Mouse (Mus musculus) myocyte (in vitro differentiated cells): ENCODE data around the gene Serpina5. TPM values are rescaled to one million over a fixed set of nuclear protein-coding genes. Genes with fewer than 3 reads are reported as not detected.

Experiments
- H3K27me3 ChIP-seq: one replicate; pipeline ENCODE4 v1.6.1; 2011; ENCODE audit not compliant: control insufficient read depth, insufficient read depth, insufficient read length
- H3K36me3 ChIP-seq: one replicate; pipeline ENCODE4 v1.6.1; 2011; ENCODE audit not compliant: control insufficient read depth, insufficient read depth
- H3K4me2 ChIP-seq: one replicate; pipeline ENCODE4 v1.6.1; 2011; ENCODE audit warnings: low read depth, control low read depth
- H3K4me3 ChIP-seq: one replicate; pipeline ENCODE4 v1.5.1; 2011; ENCODE audit warnings: mild to moderate bottlenecking, control low read depth, moderate library complexity
- H3K79me2 ChIP-seq: one replicate; pipeline ENCODE4 v1.6.1; 2011; ENCODE audit not compliant: control insufficient read depth, insufficient read depth
- H3ac ChIP-seq: one replicate; pipeline ENCODE4 v1.6.1; 2011; ENCODE audit not compliant: control insufficient read depth, insufficient read length
- CEBPB ChIP-seq: IDR thresholded peaks from 2 replicates; pipeline ENCODE4 v1.6.1; 2011; ENCODE audit warnings: mild to moderate bottlenecking, moderate library complexity; ENCODE audit not compliant: poor library complexity, insufficient read depth, severe bottlenecking
- E2F4 ChIP-seq: IDR thresholded peaks from one replicate; pipeline ENCODE4 v1.6.1; 2011; ENCODE audit warnings: mild to moderate bottlenecking, control low read depth, moderate library complexity; ENCODE audit not compliant: insufficient read depth
- MAX ChIP-seq: IDR thresholded peaks from one replicate; pipeline ENCODE4 v1.6.1; 2011; ENCODE audit warnings: low read depth, mild to moderate bottlenecking, control low read depth
- MYOD1 ChIP-seq, 3 experiments: IDR thresholded peaks; one replicate each; pipeline ENCODE4 v1.6.1; 2011; ENCODE audit warnings: control low read depth in 2 of 3, low read depth in 2 of 3, mild to moderate bottlenecking in 2 of 3, moderate library complexity in 1 of 3; ENCODE audit not compliant: insufficient read length in 2 of 3, control insufficient read depth in 1 of 3
- MYOG ChIP-seq, 3 experiments: IDR thresholded peaks; one replicate each; pipeline ENCODE4 v1.6.1; 2011; ENCODE audit warnings: control low read depth in 2 of 3, low read depth in 2 of 3, mild to moderate bottlenecking in 2 of 3; ENCODE audit not compliant: insufficient read length in 2 of 3, control insufficient read depth in 1 of 3, insufficient read depth in 1 of 3
- POLR2A ChIP-seq: IDR thresholded peaks from one replicate; pipeline ENCODE4 v1.6.1; 2011; ENCODE audit warnings: low read depth, mild to moderate bottlenecking, control low read depth, moderate library complexity; ENCODE audit not compliant: insufficient read length
- POLR2AphosphoS2 ChIP-seq: IDR thresholded peaks from one replicate; pipeline ENCODE4 v1.6.1; 2011; ENCODE audit warnings: low read depth, control low read depth; ENCODE audit not compliant: insufficient read length
- REST ChIP-seq: IDR thresholded peaks from one replicate; pipeline ENCODE4 v1.6.1; 2011; ENCODE audit warnings: mild to moderate bottlenecking, control low read depth, moderate library complexity; ENCODE audit not compliant: insufficient read depth, insufficient read length
- SRF ChIP-seq: IDR thresholded peaks from one replicate; pipeline ENCODE4 v1.6.1; 2011; ENCODE audit warnings: low read depth; ENCODE audit not compliant: control insufficient read depth, insufficient read length
- TCF12 ChIP-seq: IDR thresholded peaks from one replicate; pipeline ENCODE4 v1.6.1; 2011; ENCODE audit warnings: mild to moderate bottlenecking, control low read depth; ENCODE audit not compliant: poor library complexity, insufficient read depth, severe bottlenecking
- TCF3 ChIP-seq: IDR thresholded peaks from one replicate; pipeline ENCODE4 v1.6.1; 2011; ENCODE audit warnings: low read depth, control low read depth; ENCODE audit not compliant: insufficient read length
- USF1 ChIP-seq: IDR thresholded peaks from one replicate; pipeline ENCODE4 v1.6.1; 2011; ENCODE audit warnings: low read depth, mild to moderate bottlenecking, control low read depth, moderate library complexity
- polyA plus RNA-seq: library from polyadenylated mRNA; unstranded; fragments of >200 nt; fragmentation: generic; extraction: Trizol; gene quantifications from one replicate; pipeline ENCODE4 v1.2.1, GENCODE M21; 2012; ENCODE audit warnings: missing spikeins

Gene Serpina5
- polyA plus RNA-seq, 1 experiment, result not detected

DNA sequence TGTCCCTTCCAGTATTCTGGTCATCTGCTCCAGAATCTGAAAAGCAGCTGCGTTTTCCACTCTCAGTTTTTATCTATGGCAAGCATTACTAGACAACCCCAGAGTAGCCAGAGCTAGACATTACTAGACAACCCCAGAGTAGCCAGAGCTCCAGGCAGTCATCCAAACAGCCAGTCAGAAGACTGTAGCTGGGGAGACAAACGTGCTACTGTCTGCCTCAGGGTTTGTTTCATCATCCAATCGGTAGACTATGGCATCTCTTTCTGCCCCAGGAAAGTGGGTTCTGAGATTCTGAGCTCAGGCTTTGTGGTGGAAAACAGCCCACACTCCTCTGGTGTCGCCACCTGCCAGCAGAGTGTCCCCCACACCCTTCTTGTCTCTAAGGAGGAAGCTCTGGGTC is 33.4 kb upstream of the Serpina5 start:
- no peaks in the 10 kb centered on the region for H3K79me2 ChIP-seq
- H3ac ChIP-seq, result no peak overlapping the region
- H3K36me3 ChIP-seq, result no peaks in the 10 kb centered on the region
- no peaks in the 10 kb centered on the region for H3K27me3 ChIP-seq
- TF ChIP-seq REST (no peak), USF1 (no peak), E2F4 (no peak), CEBPB (peak; percentile 26; the same call in 1 of the 2 replicates), MAX (no peak), TCF12 (no peak), SRF (no peak), MYOD1 (IDR thresholded peaks at IDR 0.05; ENCODE audit: control insufficient read depth in 1 of 3, insufficient read length in 2 of 3, low read depth in 2 of 3) (peak in 1 of 3 experiments; percentile 7), MYOG (IDR thresholded peaks at IDR 0.05; ENCODE audit: control insufficient read depth in 1 of 3, insufficient read depth in 1 of 3, insufficient read length in 2 of 3, low read depth in 2 of 3) (peak in 1 of 3 experiments; percentile 13), POLR2AphosphoS2 (peak; percentile 41), POLR2A (peak; percentile 27), TCF3 (no peak)
- H3K4me2 ChIP-seq, result peak overlapping the region; percentile 63
- H3K4me3 ChIP-seq, result no peak overlapping the region

DNA sequence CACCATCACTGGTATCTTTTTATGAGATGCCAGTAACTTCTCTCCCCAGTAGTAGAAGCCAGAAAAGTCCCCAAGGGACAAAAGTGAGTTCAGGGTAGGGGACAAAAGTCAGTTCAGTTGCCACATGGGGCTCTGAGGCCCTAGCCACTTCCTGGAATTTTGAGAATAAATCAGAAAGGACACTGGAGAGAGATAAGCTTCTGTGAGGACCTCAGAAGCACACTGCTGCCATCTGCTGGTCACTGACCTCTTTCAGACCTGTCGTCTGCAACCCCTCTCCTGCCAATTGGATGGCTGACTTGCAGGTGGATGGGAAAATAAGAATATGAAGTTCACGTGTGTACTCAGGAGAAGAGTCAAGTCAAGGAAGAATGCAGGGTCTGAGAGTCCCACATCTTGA is 31.3 kb upstream of the Serpina5 start:
- no peak overlapping the region for H3K4me2 ChIP-seq
- no peaks in the 10 kb centered on the region for H3K27me3 ChIP-seq
- TF ChIP-seq E2F4 (no peak), REST (no peak), CEBPB (no peak), POLR2A (no peak), TCF3 (no peak), MYOD1 (IDR thresholded peaks at IDR 0.05; ENCODE audit: control insufficient read depth in 1 of 3, insufficient read length in 2 of 3, low read depth in 2 of 3) (no peak), MYOG (IDR thresholded peaks at IDR 0.05; ENCODE audit: control insufficient read depth in 1 of 3, insufficient read depth in 1 of 3, insufficient read length in 2 of 3, low read depth in 2 of 3) (no peak)
- no peaks in the 10 kb centered on the region for H3K36me3 ChIP-seq
- no peak overlapping the region for H3K4me3 ChIP-seq
- H3ac ChIP-seq, result no peak overlapping the region
- no peaks in the 10 kb centered on the region for H3K79me2 ChIP-seq

DNA sequence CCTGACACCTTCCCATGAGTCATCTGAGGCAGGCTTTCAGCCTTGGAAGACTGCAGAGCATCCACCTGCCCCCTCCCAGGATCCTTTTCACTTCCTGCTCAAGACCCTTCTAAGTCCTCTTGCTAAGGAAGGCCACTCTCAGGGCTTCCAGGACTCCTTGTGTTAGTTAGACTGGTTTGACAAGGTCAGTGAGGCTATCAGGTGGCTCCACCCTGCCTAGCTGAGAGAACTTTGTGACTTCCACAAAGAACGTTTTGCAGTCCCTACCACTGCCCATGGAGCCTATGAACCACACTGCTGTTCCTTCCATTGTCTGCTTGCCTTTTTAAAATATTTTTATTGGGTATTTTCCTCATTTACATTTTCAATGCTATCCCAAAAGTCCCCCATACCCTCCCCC is 29.2 kb upstream of the Serpina5 start:
- no peaks in the 10 kb centered on the region for H3K36me3 ChIP-seq
- H3K4me2 ChIP-seq, result no peak overlapping the region
- H3K27me3 ChIP-seq, result no peaks in the 10 kb centered on the region
- H3K79me2 ChIP-seq, result no peaks in the 10 kb centered on the region
- no peak overlapping the region for H3K4me3 ChIP-seq
- H3ac ChIP-seq, result no peak overlapping the region
- TF ChIP-seq MAX (no peak), TCF12 (no peak), USF1 (no peak), CEBPB (no peak), E2F4 (no peak), MYOG (IDR thresholded peaks at IDR 0.05; ENCODE audit: control insufficient read depth in 1 of 3, insufficient read depth in 1 of 3, insufficient read length in 2 of 3, low read depth in 2 of 3) (no peak), POLR2A (no peak), REST (no peak), SRF (no peak), POLR2AphosphoS2 (no peak), MYOD1 (IDR thresholded peaks at IDR 0.05; ENCODE audit: control insufficient read depth in 1 of 3, insufficient read length in 2 of 3, low read depth in 2 of 3) (no peak), TCF3 (no peak)

DNA sequence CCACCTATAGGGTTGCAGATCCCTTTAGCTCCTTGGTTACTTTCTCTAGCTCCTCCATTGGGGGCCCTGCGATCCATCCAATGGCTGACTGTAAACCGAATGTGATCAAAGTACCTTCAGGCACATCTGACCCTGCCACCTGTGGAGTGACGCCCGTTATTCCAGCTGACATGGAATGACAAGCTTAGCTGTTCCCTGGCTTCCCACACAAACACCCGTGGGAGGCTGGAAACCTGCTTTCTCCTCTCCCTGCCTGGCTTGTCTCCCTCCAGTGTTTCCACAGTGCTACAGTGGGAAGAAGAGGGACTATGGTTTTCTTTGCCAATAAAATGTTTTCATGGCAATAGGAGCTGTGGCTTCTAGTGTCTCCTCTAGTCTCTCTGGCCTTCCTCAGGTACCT is 28.6 kb upstream of the Serpina5 start:
- Histone ChIP-seq H3K36me3 (no peaks in the 10 kb centered on the region), H3K27me3 (no peaks in the 10 kb centered on the region), H3K4me2 (no peak overlapping the region), H3K79me2 (no peaks in the 10 kb centered on the region), H3ac (no peak overlapping the region), H3K4me3 (no peak overlapping the region)
- no peak for TF ChIP-seq MYOD1 (IDR thresholded peaks at IDR 0.05; ENCODE audit: control insufficient read depth in 1 of 3, insufficient read length in 2 of 3, low read depth in 2 of 3)
- no peak for TF ChIP-seq POLR2AphosphoS2

DNA sequence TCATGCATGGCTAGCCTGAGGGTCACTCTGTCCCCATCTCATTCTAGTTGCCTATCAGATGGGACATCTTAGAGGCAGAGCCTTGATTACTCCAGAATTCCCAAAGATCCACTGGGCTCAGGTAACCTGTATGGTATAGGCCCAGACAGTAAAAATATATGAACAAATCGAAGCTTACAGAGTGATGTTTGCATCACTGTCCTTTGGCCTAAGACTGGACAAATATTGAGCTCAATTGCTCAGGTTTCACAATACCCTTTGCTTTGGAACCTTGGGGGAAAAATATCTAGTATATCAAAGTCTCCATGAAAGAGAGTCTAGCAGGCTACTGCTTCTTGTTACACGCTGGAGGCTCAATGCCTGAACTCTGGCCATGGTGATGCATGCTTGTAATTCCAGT is 10.8 kb upstream of the Serpina5 start:
- Histone ChIP-seq H3ac (no peak overlapping the region), H3K27me3 (no peaks in the 10 kb centered on the region), H3K36me3 (no peaks in the 10 kb centered on the region), H3K4me2 (no peak overlapping the region), H3K79me2 (no peaks in the 10 kb centered on the region), H3K4me3 (no peak overlapping the region)
- no peak for TF ChIP-seq SRF
- no peak for TF ChIP-seq USF1
- no peak for TF ChIP-seq POLR2A
- TF ChIP-seq POLR2AphosphoS2, result no peak
- TF ChIP-seq TCF3, result no peak
- no peak for TF ChIP-seq E2F4
